Mouse (Mus musculus): ENCODE data around the gene Slx4ip. TPM values are rescaled to one million over a fixed set of nuclear protein-coding genes. Genes with fewer than 3 reads are reported as not detected.

Slx4ip gene
- total RNA-seq, 2 experiments from 2014 or later = 2.6 to 3.2 TPM

- no peak for DNase-seq
- intact Hi-C loops (cut with DNase I) = no loop called here
Measured at GRCm38 (mm10) chr2:136938249-136938648, 47.2 kb downstream of the Slx4ip start.

- intact Hi-C loops (cut with DNase I) = no loop called here
- DNase-seq = no peak
Measured at GRCm38 (mm10) chr2:136946297-136946696, 55.3 kb downstream of the Slx4ip start.

- intact Hi-C loops (cut with DNase I) = no loop called here
- no peak for DNase-seq
Measured at GRCm38 (mm10) chr2:136947500-136947899, 56.5 kb downstream of the Slx4ip start.

GRCm38 (mm10) chr2:136947937-136948336, 56.9 kb downstream of the Slx4ip start:
- intact Hi-C loops (cut with DNase I) = no loop called here
- DNase-seq = peak in 1 of 2 experiments; percentile 26

GRCm38 (mm10) chr2:136952238-136952637, 61.2 kb downstream of the Slx4ip start:
- intact Hi-C loops (cut with DNase I) = no loop called here
- DNase-seq = no peak

GRCm38 (mm10) chr2:136955726-136956571, 64.9 kb downstream of the Slx4ip start:
- DNase-seq = no peak
- intact Hi-C loops (cut with DNase I) = no loop called here

GRCm38 (mm10) chr2:136958697-136959096, 67.7 kb downstream of the Slx4ip start:
- DNase-seq = no peak
- intact Hi-C loops (cut with DNase I) = no loop called here

- intact Hi-C loops (cut with DNase I) = no loop called here
- DNase-seq = peak; percentile 13 to 24
Measured at GRCm38 (mm10) chr2:136975774-136976173, 84.8 kb downstream of the Slx4ip start.

- DNase-seq = no peak
- intact Hi-C loops (cut with DNase I) = no loop called here
Measured at GRCm38 (mm10) chr2:136979056-136979772, 88.2 kb downstream of the Slx4ip start.

- no peak for DNase-seq
- intact Hi-C loops (cut with DNase I) = loop anchor here (5.0 to 10.0 kb wide), 2 partner anchors 64 to 486 kb away; no protein-coding TSS in a partner anchor
Measured at GRCm38 (mm10) chr2:136981062-136981879, 90.3 kb downstream of the Slx4ip start.

- intact Hi-C loops (cut with DNase I) = loop anchor here (5.0 to 10.0 kb wide), 2 partner anchors 67 to 489 kb away; no protein-coding TSS in a partner anchor
- no peak for DNase-seq
Measured at GRCm38 (mm10) chr2:136983959-136984358, 92.9 kb downstream of the Slx4ip start.

GRCm38 (mm10) chr2:136985998-136986730, 95.1 kb downstream of the Slx4ip start:
- no peak for DNase-seq
- intact Hi-C loops (cut with DNase I) = loop anchor here (10.0 kb wide), 1 partner anchor 491 kb away; no protein-coding TSS in a partner anchor

GRCm38 (mm10) chr2:136993116-136993515, 102.1 kb downstream of the Slx4ip start:
- no peak for DNase-seq
- intact Hi-C loops (cut with DNase I) = loop anchor here (5.0 kb wide), 1 partner anchor 949 kb away; no protein-coding TSS in a partner anchor

GRCm38 (mm10) chr2:136997104-136997503, 106.1 kb downstream of the Slx4ip start:
- intact Hi-C loops (cut with DNase I) = loop anchor here (2.0 to 5.0 kb wide), 2 partner anchors 115 to 736 kb away; no protein-coding TSS in a partner anchor
- peak; percentile 25 to 26 for DNase-seq

- DNase-seq = no peak
- intact Hi-C loops (cut with DNase I) = no loop called here
Measured at GRCm38 (mm10) chr2:137002031-137002430, 111.0 kb downstream of the Slx4ip start.

GRCm38 (mm10) chr2:137006656-137007055, 115.6 kb downstream of the Slx4ip start:
- DNase-seq = no peak
- intact Hi-C loops (cut with DNase I) = loop anchor here (5.0 kb wide), 1 partner anchor 91 kb away; no protein-coding TSS in a partner anchor

GRCm38 (mm10) chr2:137011980-137012379, 121.0 kb downstream of the Slx4ip start:
- intact Hi-C loops (cut with DNase I) = no loop called here
- no peak for DNase-seq

- no peak for DNase-seq
- intact Hi-C loops (cut with DNase I) = no loop called here
Measured at GRCm38 (mm10) chr2:137013151-137013550, 122.1 kb downstream of the Slx4ip start.

GRCm38 (mm10) chr2:137013811-137014350, 122.9 kb downstream of the Slx4ip start:
- intact Hi-C loops (cut with DNase I) = no loop called here
- DNase-seq = peak; percentile 27 to 37
